Mouse (Mus musculus) midbrain, postnatal 0 days (tissue): ENCODE measurements at regions not wholly inside any gene's neighbourhood (a gene's known extent, or its start where the extent isn't known, plus 50 kb on each side); places are given as distances from the start of the nearest gene placed in this dataset.

ENCODE experiments used
- ATAC-seq: fragments of 200-750 bp; cut with Nextera tagmentation; 2 replicates; pipeline ENCODE4 v1.8.0; 2017; ENCODE audit warnings: moderate number of reproducible peaks, mild to moderate bottlenecking, moderate TSS enrichment, moderate library complexity; ENCODE audit not compliant: low FRiP score
- DNase-seq: peaks from one replicate; pipeline ENCODE4 v3.0.0-alpha.2; 2015; ENCODE audit warnings: low spot score
- H3K27ac ChIP-seq: fragments of 300-500 bp; sonication (generic); 2 replicates; pipeline ENCODE4 v1.5.1; 2014; ENCODE audit warnings: low read depth, mild to moderate bottlenecking, low read length, mixed read lengths
- H3K27me3 ChIP-seq: fragments of 300-500 bp; sonication (generic); 2 replicates; pipeline ENCODE4 v1.6.1; 2014; ENCODE audit warnings: low read length, control low read depth, mixed read lengths; ENCODE audit not compliant: insufficient read depth
- H3K36me3 ChIP-seq: fragments of 300-500 bp; sonication (generic); 2 replicates; pipeline ENCODE4 v1.6.1; 2014; ENCODE audit warnings: low read length, control low read depth, mixed read lengths; ENCODE audit not compliant: insufficient read depth
- H3K4me1 ChIP-seq: fragments of 300-500 bp; sonication (generic); 2 replicates; pipeline ENCODE4 v1.6.1; 2014; ENCODE audit warnings: mild to moderate bottlenecking, control low read depth, antibody characterized with exemption, low read length, mixed read lengths; ENCODE audit not compliant: insufficient read depth
- H3K4me2 ChIP-seq: fragments of 300-500 bp; sonication (generic); 2 replicates; pipeline ENCODE4 v1.6.1; 2014; ENCODE audit warnings: low read depth, mild to moderate bottlenecking, low read length, mixed read lengths; ENCODE audit not compliant: poor library complexity, severe bottlenecking
- H3K4me3 ChIP-seq: fragments of 300-500 bp; sonication (generic); 2 replicates; pipeline ENCODE4 v1.5.1; 2014; ENCODE audit warnings: low read depth, mild to moderate bottlenecking, low read length, moderate library complexity
- H3K9ac ChIP-seq: fragments of 300-500 bp; sonication (generic); replicated peaks from 2 replicates; pipeline ENCODE4 v1.6.1; 2014; ENCODE audit warnings: mild to moderate bottlenecking, low read length, moderate library complexity, mixed read lengths; ENCODE audit not compliant: poor library complexity, severe bottlenecking
- H3K9me3 ChIP-seq: fragments of 300-500 bp; sonication (generic); 2 replicates; pipeline ENCODE4 v1.6.1; 2016; ENCODE audit warnings: low read length, control low read depth
- CTCF ChIP-seq: IDR thresholded peaks from 2 replicates; pipeline ENCODE4 v1.5.1; 2016; ENCODE audit warnings: antibody characterized with exemption, mild to moderate bottlenecking
- WGBS: fragments of 180-500 bp; shearing (Covaris S2); extraction: QIAGEN DNeasy Blood & Tissue Kit; methylation state at CpG from one replicate; pipeline ENCODE4 v1.1.7; 2014; 5-methylcytosine and 5-hydroxymethylcytosine counted together

GRCm38 (mm10) chr3:9107766-9108410 is 502.0 kb downstream of the Zfp704 start:
- Histone ChIP-seq H3K4me1 (no peaks in the 10 kb centered on the region), H3K4me3 (no peak overlapping the region), H3K36me3 (no peaks in the 10 kb centered on the region), H3K27ac (no peak overlapping the region), H3K27me3 (no peaks in the 10 kb centered on the region), H3K9ac (no peak overlapping the region), H3K9me3 (no peaks in the 10 kb centered on the region), H3K4me2 (no peak overlapping the region)
- 46% methylated on average over 15 of the region's 15 CpGs for WGBS
- DNase-seq: no peak
- TF ChIP-seq CTCF: no peak
- no peak for ATAC-seq

- H3K27me3 ChIP-seq: no peaks in the 10 kb centered on the region
- no peak for TF ChIP-seq CTCF
- H3K9ac ChIP-seq: no peak overlapping the region
- 75% methylated on average over 8 of the region's 8 CpGs for WGBS
- DNase-seq (no peak), ATAC-seq (no peak)
- H3K4me2 ChIP-seq: no peak overlapping the region
- no peaks in the 10 kb centered on the region for H3K9me3 ChIP-seq
- H3K36me3 ChIP-seq: no peaks in the 10 kb centered on the region
- H3K4me1 ChIP-seq: no peaks in the 10 kb centered on the region
- no peak overlapping the region for H3K4me3 ChIP-seq
- no peak overlapping the region for H3K27ac ChIP-seq
Observed at GRCm38 (mm10) chr3:9105191-9105926, 504.5 kb downstream of the Zfp704 start.

GRCm38 (mm10) chr3:9103456-9103855 is 506.4 kb downstream of the Zfp704 start:
- H3K27me3 ChIP-seq: no peaks in the 10 kb centered on the region
- WGBS: 84% methylated on average over 6 of the region's 6 CpGs
- DNase-seq (no peak), ATAC-seq (no peak)
- no peaks in the 10 kb centered on the region for H3K36me3 ChIP-seq
- no peaks in the 10 kb centered on the region for H3K9me3 ChIP-seq
- no peaks in the 10 kb centered on the region for H3K4me1 ChIP-seq
- H3K27ac ChIP-seq: no peak overlapping the region
- H3K4me3 ChIP-seq: no peak overlapping the region
- H3K4me2 ChIP-seq: no peak overlapping the region
- TF ChIP-seq CTCF: no peak
- no peak overlapping the region for H3K9ac ChIP-seq

- H3K36me3 ChIP-seq: no peaks in the 10 kb centered on the region
- no peak overlapping the region for H3K4me2 ChIP-seq
- no peak overlapping the region for H3K4me3 ChIP-seq
- no peak for ATAC-seq
- no peaks in the 10 kb centered on the region for H3K4me1 ChIP-seq
- no peak overlapping the region for H3K9ac ChIP-seq
- H3K9me3 ChIP-seq: no peaks in the 10 kb centered on the region
- no peaks in the 10 kb centered on the region for H3K27me3 ChIP-seq
- H3K27ac ChIP-seq: no peak overlapping the region
- 55% methylated on average over 3 of the region's 3 CpGs for WGBS
- no peak for TF ChIP-seq CTCF
- DNase-seq: no peak
Observed at GRCm38 (mm10) chr3:9101240-9101639, 508.6 kb downstream of the Zfp704 start.

- TF ChIP-seq CTCF: no peak
- WGBS: 86% methylated on average over 8 of the region's 8 CpGs
Observed at GRCm38 (mm10) chr3:9100761-9101160, 509.1 kb downstream of the Zfp704 start.

GRCm38 (mm10) chr3:9098441-9098840 is 511.4 kb downstream of the Zfp704 start:
- 79% methylated on average over 10 of the region's 10 CpGs for WGBS
- Histone ChIP-seq H3K4me3 (no peak overlapping the region), H3K4me2 (no peak overlapping the region), H3K27me3 (no peaks in the 10 kb centered on the region), H3K9ac (no peak overlapping the region), H3K9me3 (no peaks in the 10 kb centered on the region), H3K27ac (no peak overlapping the region), H3K36me3 (no peaks in the 10 kb centered on the region), H3K4me1 (no peaks in the 10 kb centered on the region)
- no peak for TF ChIP-seq CTCF
- ATAC-seq (no peak), DNase-seq (no peak)

More at GRCm38 (mm10) chr3:9100761-9101160, 509.1 kb downstream of the Zfp704 start:
- H3K36me3 ChIP-seq: no peaks in the 10 kb centered on the region
- no peak overlapping the region for H3K4me2 ChIP-seq
- H3K27ac ChIP-seq: no peak overlapping the region
- H3K9me3 ChIP-seq: no peaks in the 10 kb centered on the region
- no peak overlapping the region for H3K4me3 ChIP-seq
- DNase-seq (no peak), ATAC-seq (no peak)
- H3K4me1 ChIP-seq: no peaks in the 10 kb centered on the region
- no peak overlapping the region for H3K9ac ChIP-seq
- H3K27me3 ChIP-seq: no peaks in the 10 kb centered on the region
